Mouse (Mus musculus): ENCODE measurements at regions not wholly inside any gene's neighbourhood (a gene's known extent, or its start where the extent isn't known, plus 50 kb on each side); places are given as distances from the start of the nearest gene placed in this dataset.

DNA sequence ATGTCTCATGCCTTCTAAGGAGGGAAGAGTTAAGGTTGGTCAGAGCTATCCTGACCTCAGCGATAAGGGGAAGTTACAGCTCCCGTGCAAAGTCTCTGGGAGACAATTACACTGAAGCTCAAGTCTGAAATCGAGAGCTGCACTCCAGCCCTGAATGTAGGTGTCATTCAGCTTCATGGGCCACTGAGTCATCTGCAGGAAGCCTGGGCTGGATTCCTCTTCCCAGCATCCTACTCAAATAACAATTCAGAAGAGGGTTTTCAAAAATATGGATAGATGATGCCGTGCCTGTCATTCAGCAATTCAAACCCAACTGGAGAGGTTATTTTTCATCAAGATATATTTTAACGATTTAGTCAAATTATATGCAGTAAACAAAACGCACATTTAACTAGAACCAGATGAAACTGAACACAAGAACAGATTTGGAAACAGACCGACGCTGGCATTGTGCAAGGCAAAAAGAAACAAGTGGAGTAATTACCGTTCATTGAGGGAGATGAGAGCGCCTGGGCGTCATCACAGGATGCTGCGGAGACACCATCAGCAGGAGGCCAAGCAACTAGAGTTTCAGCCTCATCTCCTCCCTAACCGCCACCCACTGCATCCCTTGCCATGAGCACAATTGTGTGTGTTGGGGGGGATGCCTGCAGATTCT is 57.8 kb upstream of the Cfap46 start:
- POLR2A ChIA-PET, result interaction anchor here in 1 of 4 experiments (1.2 kb wide), 1 partner anchor 8 kb away, joined by 3 read pairs; no protein-coding TSS in a partner anchor
- CTCF ChIA-PET, result no interaction called here

GRCm38 (mm10) chr7:139746803-139747202 is 63.2 kb upstream of the Cfap46 start:
- ChIA-PET CTCF (interaction anchor here in 1 of 4 experiments (1.5 kb wide), 1 partner anchor 43 kb away, joined by 4 read pairs; no protein-coding TSS in a partner anchor), POLR2A (interaction anchor here in 1 of 4 experiments (1.0 kb wide), 1 partner anchor 18 kb away, joined by 3 read pairs; no protein-coding TSS in a partner anchor)

GRCm38 (mm10) chr7:139747290-139748067 is 63.9 kb upstream of the Cfap46 start:
- POLR2A ChIA-PET, result interaction anchor here in 1 of 4 experiments (1.0 kb wide), 1 partner anchor 19 kb away, joined by 3 read pairs; no protein-coding TSS in a partner anchor
- CTCF ChIA-PET, result no interaction called here

GRCm38 (mm10) chr7:139755004-139755403 is 71.4 kb upstream of the Cfap46 start:
- POLR2A ChIA-PET, result no interaction called here
- CTCF ChIA-PET, result interaction anchor here in 2 of 4 experiments (0.6 to 0.7 kb wide), 2 partner anchors 117 to 345 kb away, joined by 4 to 8 read pairs; no protein-coding TSS in a partner anchor

DNA sequence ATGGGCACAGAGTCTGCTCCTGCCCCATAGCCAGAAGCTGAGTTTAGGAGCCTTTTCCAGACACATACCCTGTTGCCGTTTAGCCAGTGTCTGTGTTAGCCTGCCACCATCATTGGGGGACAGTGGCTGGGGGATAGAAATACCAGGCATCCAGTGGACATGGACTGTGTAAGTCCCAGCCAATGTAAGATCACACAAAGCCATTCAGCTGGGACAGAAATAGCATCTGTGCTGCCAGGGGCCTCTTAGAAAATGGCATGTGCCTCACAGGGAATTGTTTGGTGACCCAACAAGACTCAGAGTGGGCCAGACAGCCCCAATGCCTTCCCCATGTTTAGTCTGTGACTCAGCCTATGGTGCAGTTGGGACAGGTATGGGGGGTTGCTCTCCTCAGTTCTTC is 71.5 kb upstream of the Adgra1 start:
- ChIA-PET CTCF (no interaction called here), POLR2A (no interaction called here)

GRCm38 (mm10) chr7:139763241-139763640 is 70.7 kb upstream of the Adgra1 start:
- ChIA-PET CTCF (interaction anchor here in 1 of 4 experiments (0.6 kb wide), 1 partner anchor 370 kb away, joined by 4 read pairs; no protein-coding TSS in a partner anchor), POLR2A (interaction anchor here in 1 of 4 experiments (0.5 kb wide), 1 partner anchor 34 kb away, joined by 3 read pairs; no protein-coding TSS in a partner anchor)

DNA sequence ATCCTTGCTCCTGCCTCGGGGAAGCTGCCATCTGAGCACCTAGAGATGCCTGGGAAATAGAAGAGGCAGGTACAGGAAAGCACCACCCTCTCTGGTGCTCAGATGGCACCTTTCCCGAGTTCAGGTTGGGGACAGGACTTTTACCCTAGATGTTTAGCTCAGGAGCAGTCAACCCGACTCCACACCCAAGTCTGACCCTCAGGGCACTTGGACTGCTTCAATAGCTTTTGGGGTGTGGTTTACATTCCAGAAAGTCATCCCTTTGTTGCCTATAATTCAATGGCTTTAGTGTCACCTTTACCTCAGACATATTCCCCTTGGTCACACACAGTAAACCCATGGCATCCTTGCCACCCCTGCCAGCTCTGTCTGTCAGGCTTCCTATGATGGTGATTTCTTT is 67.7 kb upstream of the Adgra1 start:
- ChIA-PET POLR2A (interaction anchor here in 2 of 4 experiments (1.0 to 1.8 kb wide), 2 partner anchors 17 to 21 kb away, joined by 3 to 5 read pairs; no protein-coding TSS in a partner anchor), CTCF (interaction anchor here in 1 of 4 experiments (1.3 kb wide), 1 partner anchor 63 kb away, joined by 5 read pairs; no protein-coding TSS in a partner anchor)

GRCm38 (mm10) chr7:139769167-139769566 is 64.8 kb upstream of the Adgra1 start:
- CTCF ChIA-PET, result no interaction called here
- POLR2A ChIA-PET, result no interaction called here

GRCm38 (mm10) chr7:139777243-139777642 is 56.7 kb upstream of the Adgra1 start:
- CTCF ChIA-PET, result no interaction called here
- POLR2A ChIA-PET, result interaction anchor here in 1 of 4 experiments (1.0 kb wide), 1 partner anchor 72 kb away, joined by 3 read pairs; no protein-coding TSS in a partner anchor

DNA sequence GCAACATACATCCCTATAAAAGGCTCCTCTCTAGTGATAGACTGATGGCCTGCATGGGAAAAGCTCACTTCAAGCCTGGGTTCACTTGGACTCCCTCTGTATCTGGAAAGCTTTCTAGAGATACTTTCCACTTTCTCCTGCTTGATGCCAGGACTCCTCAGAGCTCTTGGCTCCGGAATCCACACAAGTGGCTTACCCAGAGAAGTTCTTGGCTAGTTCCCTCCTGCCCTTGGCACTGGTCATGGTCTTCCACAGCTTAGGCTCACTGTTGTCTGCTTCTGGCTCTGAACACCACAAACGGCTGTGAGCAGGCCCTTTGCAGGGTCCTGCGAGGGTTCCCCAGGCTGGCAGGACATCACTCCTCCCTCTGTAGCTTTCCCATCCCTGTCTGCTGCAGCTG is 54.1 kb upstream of the Adgra1 start:
- ChIA-PET POLR2A (interaction anchor here in 1 of 4 experiments (1.2 kb wide), 1 partner anchor 17 kb away, joined by 3 read pairs; no protein-coding TSS in a partner anchor), CTCF (interaction anchor here in 2 of 4 experiments (0.7 to 1.1 kb wide), 3 partner anchors 21 to 82 kb away, joined by 3 to 11 read pairs (median 3); no protein-coding TSS in a partner anchor)

GRCm38 (mm10) chr7:139781513-139781912 is 52.5 kb upstream of the Adgra1 start:
- POLR2A ChIA-PET, result no interaction called here
- CTCF ChIA-PET, result interaction anchor here in 2 of 4 experiments (0.9 to 1.0 kb wide), 2 partner anchors 78 kb away, joined by 3 read pairs; no protein-coding TSS in a partner anchor

All from embryonic stem cell, embryonic (primary cell).